Mouse (Mus musculus) megakaryocyte progenitor cell, adult 5-6 weeks (primary cell): Measurements from ENCODE around the gene Tmem259. TPM values are rescaled to one million over a fixed set of nuclear protein-coding genes. Genes with fewer than 3 reads are reported as not detected.
A peak's percentile ranks its signal among the peaks of the same experiment; 100 is the strongest.

ENCODE experiments used
- ATAC-seq: replicated peaks from 2 replicates; pipeline ENCODE4 v1.8.0; 2016; ENCODE audit warnings: mild to moderate bottlenecking, moderate TSS enrichment, inconsistent platforms; ENCODE audit not compliant: poor library complexity
- total RNA-seq, 2 experiments: library from RNA; stranded (forward) in 1 of 2; stranded (reverse) in 1 of 2; fragments of 157-497, 149-512 nt in 1 of 2; fragments of 200-1000 nt in 1 of 2; gene quantifications; 2 replicates each; pipeline versions ENCODE4 v1.2.3 to v1.2.4; 2015 to 2017

Tmem259 gene
- 38.9 and 44.2 TPM in 2 replicates for total RNA-seq (2015)
- 44.6 and 54.8 TPM in 2 replicates for total RNA-seq (2017)

- peak; percentile 40 for ATAC-seq
Observed at GRCm38 (mm10) chr10:79984195-79984816, at the start of gene Tmem259. Tmem259 (minus strand) TSS chr10:79984330.

DNA sequence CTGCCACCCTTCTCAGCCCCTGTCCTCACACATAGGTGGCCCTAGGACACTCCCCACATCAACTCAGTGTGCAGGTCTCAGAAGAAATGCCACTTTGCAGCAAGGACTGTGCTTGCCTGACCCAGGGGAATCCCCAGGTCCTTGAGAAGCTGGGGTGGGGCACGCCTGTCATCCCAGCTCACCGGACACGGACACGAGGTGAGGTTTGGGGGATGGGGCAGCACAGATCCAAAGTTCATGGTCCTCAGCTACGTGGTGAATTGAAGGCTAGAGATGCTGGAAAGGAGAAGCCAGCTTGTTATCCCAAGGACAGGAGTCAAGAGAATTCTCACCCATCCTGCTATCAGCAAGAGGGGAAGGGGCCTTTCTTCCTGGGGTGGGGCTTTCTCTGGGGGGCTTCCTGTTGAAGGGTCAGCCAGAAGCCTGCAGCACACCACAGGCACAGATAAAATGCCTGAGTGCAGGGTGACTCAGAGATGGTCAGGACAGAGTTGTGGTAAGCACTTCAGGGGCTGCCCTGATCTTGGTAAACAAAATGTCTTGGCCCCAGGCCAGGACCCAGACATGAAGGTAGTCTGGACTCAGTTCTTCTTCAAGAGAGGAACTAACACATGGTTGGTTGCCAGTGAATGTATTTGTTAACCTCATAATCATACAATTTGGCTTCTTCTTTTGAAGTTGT lies 48.8 kb upstream of the Tmem259 start:
- peak; percentile 51 for ATAC-seq

DNA sequence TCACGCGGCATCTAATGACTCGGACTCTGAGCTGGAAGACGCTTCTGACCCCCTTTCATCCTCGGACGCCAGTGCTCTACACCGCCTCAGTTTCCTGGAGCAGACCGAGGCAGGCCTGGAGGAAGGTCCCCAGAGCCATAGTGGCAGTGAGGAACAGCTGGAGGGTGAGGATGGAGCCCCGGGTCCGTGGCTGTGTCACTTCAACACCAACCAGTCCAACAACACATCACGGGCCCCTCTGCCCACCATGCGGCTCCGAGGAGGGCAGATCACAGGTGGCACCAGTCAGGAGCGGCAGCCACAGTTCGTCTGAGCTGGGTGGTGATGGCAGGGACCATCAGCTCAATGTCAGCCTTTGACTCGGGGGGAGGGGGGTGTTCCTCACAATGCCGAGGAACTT lies 46.6 kb upstream of the Tmem259 start:
- no peak for ATAC-seq

GRCm38 (mm10) chr10:80030191-80030590 lies 46.1 kb upstream of the Tmem259 start:
- no peak for ATAC-seq

- ATAC-seq: no peak
Observed at GRCm38 (mm10) chr10:80028521-80028846, 44.4 kb upstream of the Tmem259 start.

DNA sequence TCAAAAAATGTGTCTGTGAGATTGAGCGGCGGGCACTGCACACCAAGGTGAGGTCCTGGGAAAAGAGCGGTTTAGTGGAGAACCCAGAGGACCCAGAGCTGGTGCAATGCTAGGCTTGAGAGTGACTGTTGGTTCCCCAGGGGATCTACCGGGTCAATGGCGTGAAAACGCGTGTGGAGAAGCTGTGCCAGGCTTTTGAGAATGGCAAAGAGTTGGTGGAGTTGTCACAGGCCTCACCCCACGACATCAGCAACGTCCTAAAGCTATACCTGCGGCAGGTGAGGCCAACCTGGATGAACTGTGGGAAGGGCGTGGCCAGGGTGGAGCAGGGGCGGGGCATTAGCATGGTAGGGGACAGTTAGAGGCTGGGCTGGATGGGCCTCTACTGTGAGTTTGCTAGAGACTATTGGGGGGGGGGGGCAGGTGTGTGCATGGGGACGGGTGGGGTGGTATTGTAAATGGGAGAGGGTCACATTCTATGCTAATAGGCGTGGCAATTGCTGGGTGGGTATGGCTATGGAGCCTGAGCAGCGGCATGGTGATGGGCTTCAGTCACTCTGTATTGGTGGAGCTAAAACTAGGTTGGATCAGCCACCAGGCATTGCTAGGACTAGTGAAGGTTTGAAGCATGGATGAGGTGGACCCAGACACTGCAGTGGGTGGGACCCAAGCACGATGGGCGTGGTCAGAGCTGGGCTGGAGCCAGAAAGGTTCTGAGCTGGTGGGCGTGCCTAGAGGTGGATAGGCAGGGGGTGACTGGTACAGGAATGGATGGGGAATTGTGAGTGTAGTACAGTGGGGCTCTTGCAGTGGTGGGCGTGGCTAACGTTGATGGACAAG lies 43.8 kb upstream of the Tmem259 start:
- ATAC-seq: peak; percentile 40; the same call in 1 of the 2 replicates

DNA sequence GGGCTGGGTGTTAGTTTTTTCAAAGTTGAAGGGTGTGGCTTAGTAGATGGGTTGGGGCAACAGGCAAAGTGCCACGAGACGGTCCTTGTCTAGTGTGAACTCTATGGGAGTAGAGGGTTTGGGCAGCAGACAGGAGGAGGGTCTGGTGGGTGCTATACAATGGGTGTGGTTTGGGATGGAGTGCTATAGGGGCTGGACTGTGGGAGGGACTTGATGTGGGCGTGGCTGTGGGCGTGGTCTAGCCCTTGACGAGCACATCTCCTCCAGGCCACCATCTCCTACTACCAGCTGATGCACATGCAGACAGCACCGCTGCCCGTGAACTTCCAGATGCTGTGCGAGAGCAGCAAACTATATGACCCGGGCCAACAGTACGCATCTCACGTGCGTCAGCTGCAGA lies 41.8 kb upstream of the Tmem259 start:
- peak; percentile 57 for ATAC-seq

DNA sequence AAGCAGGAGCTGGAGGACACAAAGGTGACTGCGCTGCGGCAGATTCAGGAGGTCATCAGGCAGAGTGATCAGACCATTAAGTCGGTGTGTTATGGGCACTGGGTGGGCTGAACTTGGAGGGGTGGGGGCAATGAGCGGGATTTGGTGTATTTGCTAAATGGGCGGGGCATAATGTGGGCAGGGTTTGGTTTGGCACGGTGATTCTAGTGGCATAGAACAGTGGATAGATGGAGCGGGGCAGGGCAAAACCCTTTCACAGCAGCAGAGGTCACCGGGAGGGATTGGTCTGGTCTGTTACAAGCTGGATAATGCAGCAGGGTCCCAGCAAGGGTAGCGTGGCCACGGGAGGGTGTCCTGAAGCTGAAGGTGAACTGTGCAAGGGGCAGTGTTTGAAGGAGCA lies 41.3 kb upstream of the Tmem259 start:
- no peak for ATAC-seq

DNA sequence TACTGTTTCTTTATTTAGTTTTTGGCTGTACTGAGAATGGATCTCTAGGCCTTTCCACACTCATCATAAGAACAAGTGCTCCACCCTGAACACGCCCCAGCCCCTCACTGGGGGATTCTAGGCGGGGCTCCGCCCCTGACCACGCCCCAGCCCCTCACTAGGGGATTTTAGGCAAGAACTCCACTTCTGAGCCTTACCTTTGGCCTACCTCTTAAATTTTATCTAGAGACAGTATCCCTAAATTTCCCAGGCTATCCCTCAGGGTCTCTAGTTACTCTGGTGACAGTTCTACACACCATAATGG lies 40.9 kb upstream of the Tmem259 start:
- ATAC-seq: no peak

GRCm38 (mm10) chr10:80024229-80025043 lies 40.3 kb upstream of the Tmem259 start:
- ATAC-seq: peak; percentile 44

- no peak for ATAC-seq
Observed at GRCm38 (mm10) chr10:80023758-80024157, 39.6 kb upstream of the Tmem259 start.

DNA sequence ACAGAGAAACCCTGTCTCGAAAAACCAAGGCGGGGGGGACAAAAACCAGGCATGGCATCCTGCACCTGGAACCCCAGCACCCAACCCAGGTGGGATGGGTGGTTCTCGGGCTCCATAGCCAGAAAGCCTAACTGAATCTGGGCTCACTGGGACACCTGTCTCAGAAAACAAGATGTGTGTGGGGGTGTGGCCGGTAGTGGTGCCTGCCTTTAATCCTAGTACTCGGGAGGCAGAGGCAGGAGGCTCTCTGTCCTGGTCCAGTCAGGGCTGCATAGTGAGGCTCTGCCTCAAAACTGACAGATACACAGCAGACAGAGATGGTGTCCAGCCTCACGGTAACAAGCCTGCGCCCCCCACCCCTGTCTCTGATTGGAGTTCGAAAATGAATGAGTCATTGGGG lies 38.7 kb upstream of the Tmem259 start:
- no peak for ATAC-seq

GRCm38 (mm10) chr10:80022164-80022563 lies 38.0 kb upstream of the Tmem259 start:
- no peak for ATAC-seq

GRCm38 (mm10) chr10:80021320-80021641 lies 37.2 kb upstream of the Tmem259 start:
- ATAC-seq: no peak

DNA sequence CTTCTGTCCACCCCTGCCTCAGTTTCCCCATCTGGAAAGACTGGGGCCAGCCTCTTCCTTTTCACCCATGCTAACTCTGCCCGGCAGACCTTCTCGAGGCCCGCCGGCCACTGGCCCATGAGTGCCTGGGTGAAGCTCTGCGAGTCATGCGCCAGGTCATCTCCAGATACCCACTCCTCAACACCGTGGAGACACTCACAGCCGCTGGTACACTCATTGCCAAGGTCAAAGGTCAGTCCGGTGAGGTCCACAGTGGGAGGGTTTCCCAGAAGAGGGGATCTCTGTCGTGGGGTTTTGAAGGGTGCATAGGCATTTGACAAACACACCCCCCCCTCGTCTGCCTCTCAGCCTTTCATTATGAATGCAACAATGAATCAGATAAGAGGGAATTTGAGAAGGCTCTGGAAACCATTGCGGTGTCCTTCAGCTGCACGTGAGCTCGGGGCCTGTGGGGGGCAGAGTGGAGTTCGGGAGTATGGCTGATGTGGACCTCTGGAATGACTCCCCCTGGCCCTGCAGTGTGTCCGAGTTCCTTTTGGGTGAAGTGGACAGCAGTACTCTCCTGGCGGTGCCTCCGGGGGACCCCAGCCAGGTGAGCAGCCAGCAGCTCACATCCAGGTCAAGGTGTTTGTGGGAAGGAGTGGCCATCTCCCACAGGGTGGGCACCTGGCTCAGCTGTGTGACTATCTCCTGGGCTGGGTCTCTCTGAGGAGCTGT lies 36.6 kb upstream of the Tmem259 start:
- no peak for ATAC-seq

DNA sequence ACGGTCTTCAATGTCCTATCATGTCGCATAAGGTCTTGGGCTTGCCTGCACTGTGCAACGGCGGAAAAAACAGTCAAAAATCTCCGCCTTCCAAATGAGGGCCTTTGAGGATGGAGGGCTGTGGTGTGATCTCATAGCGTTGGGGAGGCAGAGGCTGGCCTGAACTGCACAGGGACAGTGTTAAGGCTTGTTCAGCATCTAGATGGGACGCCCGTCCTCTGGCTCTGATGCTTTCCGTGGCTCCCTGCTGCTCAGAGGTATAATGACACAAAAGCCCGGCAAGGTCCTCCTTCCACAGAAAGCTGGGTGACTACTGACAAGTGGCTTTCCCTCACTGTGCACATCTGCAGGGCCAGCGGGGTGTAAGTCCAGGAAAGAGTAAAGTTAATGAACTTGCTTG lies 36.1 kb upstream of the Tmem259 start:
- no peak for ATAC-seq

GRCm38 (mm10) chr10:80019471-80020131 lies 35.5 kb upstream of the Tmem259 start:
- no peak for ATAC-seq

DNA sequence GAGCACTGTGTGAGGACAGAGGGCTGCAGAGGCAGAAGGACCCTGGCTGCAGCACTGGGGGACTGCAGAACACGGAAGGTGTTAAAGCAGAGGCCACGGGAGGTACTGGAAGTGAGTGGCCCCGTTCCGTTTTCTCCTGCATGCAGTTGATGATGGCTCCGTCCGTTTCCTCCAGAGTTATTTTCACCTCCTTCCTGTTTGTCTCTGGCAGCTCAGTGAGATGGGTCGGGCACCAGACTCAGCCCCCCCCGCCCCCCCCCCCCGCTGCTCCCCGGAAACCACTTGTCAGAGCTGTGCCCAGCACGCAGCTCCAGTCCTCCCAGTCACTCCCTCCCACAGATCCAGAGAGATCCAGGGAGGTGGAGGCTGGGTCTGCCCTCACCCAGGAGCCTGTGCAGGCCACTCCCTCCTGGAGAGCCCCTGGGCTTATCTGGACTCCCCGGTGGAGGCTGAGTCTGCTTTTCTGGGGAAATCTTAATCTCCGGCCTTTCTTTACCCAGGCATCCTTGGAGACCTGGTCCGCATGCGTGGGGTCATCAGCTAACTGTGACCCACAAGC lies 34.7 kb upstream of the Tmem259 start:
- ATAC-seq: 0 out of 2 replicates have a peak, but pooled peaks have one; percentile 7

DNA sequence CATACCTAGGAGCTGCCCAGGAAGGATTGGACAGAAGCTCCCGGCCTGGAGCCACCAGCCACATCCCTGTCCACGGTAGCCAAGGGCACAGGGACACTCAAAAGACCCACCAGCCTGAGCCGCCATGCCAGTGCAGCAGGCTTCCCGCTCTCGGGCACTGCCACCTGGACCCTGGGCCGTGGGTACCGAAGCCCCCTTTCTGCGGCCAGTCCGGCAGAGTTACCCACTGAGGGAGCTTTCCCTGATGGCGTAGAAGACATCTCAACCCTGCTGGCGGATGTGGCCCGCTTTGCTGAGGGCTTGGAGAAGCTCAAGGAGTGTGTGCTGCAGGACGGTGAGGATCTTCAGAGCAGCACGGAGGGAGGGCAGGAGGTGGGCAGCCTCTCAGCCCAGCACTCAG lies 33.6 kb upstream of the Tmem259 start:
- no peak for ATAC-seq

GRCm38 (mm10) chr10:80017361-80017760 lies 33.2 kb upstream of the Tmem259 start:
- ATAC-seq: peak; percentile 59
